Mouse (Mus musculus): ENCODE measurements at regions not wholly inside any gene's neighbourhood (a gene's known extent, or its start where the extent isn't known, plus 50 kb on each side); places are given as distances from the start of the nearest gene placed in this dataset.

DNA sequence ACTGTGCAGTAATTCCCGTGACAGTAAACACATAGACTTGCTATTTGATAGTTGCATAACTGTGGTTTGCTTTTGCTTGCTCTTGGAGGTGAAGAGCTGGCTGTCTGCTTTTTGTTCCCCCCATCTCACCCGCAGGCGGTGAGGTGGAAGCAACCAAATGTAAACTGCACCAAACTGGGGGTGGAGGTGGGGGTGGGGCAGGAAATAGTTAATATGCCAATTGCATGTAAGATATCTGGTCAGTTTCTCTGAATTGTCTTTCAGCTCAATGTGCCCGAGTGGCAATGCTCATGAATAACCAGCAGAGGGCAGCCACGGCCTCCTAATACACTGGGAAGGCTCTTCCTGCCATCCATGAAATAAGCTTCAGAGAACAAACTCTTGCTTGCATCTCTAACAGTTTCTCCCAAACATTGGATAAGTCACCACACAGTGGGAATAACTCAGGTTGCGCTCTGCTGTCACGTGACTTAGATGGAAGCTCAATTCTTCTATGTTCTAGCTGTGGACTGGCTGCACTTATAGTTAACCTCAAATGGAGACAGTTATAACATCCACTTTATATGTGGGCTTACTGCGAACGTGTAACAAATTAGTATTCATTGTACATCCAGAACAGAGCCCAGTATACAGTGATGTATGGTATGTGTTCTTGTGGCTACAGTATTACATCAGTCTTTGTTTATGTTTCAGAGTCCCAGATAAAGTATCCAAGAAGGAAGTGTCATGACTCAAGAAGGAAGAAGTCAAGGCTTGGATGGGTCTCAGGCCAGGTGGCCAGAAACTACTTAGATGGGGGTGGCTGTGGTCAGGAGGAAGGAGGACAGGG lies 62.0 kb upstream of the Egflam start:
- peak; percentile 95 for ATAC-seq (ENCODE audit: low TSS enrichment)

DNA sequence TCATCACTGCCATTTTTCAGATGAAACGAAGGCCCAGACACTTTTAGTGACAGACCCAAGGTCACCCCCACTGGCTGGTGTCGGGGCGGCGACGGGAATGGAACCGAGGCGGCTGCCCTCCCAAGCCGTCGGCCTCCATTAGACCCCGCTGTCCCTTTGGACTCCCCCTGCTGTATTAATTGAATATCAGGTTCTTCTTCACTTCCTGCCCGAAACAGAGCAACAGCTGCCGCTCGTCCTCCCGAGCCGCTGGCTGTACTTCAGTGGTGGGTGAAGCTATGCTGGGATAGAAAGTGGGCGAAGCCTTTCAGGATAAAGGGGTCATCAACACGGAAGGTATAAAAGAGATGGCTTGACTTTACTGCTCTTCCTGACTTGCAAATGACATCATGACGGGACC lies 64.4 kb upstream of the Egflam start:
- no peak for ATAC-seq (ENCODE audit: low TSS enrichment)

DNA sequence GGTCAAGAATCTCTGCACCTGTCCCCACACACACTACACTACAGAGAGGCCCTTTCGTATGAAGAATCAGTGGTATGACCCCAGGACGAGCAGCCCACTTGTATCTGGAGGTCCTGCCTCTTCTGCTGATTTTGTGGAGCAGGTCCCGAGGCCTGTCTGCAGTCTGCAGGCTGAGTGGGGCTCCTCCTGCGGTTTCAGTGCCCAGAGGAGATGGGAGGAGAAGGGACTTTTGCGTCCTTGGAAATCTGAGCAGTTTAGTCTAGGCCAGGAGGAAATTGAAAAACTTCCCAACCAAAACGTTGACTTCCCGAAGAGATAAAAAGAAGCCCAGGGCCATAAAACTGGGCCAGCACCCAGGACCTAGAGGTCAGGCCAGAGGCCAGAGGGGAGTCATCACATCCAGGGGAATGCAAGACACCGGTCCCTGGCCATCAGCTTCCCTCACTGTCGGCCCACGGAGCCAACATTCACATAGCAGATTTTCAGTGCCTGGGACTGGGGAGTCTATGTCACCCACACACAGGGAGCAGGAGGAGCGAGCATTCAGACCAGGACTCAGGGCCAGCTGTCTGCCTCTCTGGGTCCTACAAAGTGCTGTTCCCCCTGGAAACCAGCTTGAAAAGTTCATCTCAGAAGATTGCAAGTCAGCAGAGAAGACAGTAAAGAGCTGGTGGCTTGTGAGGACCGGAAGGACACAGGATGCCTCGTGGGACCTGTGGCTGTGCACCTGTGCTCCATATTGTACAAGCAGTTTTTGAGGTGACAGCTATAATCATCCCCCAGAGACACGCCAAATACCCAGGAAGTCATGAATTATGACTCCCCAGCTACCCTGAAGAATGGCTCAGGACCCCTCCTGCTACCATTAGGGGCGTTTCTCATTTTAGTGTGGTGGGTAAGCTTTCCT lies 65.5 kb upstream of the Egflam start:
- ATAC-seq (ENCODE audit: low TSS enrichment), result no peak

DNA sequence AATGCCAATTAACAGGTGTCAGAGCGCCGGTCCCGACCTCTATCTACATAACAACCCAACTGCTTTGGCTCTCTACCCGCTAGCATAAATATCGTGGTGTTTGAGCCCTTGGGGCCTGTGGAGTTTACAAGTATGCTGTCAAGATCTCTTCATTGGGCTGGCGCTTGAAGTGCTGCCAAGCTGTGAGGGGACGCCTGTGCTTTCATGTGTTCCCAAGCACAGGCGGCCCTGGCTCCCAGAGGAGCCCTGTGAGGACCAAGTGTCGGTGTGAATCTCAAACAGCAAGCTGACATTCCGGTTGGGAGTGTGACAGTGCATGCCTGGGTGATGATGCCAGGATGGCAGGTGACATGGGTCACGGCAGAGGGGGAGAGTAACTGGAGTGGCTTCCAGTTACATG lies 82.0 kb upstream of the Egflam start:
- ATAC-seq (ENCODE audit: low TSS enrichment), result no peak

DNA sequence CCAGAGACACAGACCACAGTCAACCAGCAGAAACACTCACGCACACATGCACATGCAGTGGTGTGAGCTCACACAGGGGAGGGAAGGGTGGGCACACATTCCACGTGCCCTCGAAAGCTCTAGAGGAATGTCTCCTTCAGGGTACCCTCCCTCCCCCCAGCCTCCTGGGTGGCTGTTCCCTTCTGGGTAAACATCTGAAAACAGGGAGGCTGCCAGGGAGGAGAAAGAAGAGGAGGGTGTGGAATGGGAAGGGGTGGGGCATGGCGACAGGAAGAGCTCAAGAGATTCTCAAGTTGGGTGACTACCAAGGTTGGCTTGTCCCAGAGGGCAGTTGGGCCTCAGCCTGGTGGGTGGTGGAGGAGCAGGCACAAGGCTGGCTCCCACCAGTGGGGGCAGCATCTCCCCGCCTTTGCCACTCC lies 82.6 kb upstream of the Egflam start:
- ATAC-seq (ENCODE audit: low TSS enrichment), result no peak

DNA sequence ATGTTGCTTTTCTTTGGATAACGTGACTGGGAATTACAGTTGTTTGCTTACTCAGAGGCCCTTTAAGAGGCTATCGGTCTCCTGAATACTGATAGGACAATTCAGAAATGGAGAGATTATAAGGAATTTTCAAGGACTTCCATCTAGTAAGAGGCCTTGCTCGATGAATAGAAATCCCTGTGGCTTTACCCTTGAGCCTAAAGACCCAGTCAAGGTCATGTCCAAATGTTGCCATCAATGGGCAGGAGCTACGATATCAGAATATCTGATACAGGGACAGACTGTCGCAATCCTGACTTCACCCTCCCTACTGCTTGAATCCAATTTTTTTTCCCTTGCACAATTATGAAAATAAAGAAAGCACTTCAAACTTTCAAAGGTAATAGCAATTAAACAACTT lies 85.5 kb upstream of the Egflam start:
- no peak for ATAC-seq (ENCODE audit: low TSS enrichment)

DNA sequence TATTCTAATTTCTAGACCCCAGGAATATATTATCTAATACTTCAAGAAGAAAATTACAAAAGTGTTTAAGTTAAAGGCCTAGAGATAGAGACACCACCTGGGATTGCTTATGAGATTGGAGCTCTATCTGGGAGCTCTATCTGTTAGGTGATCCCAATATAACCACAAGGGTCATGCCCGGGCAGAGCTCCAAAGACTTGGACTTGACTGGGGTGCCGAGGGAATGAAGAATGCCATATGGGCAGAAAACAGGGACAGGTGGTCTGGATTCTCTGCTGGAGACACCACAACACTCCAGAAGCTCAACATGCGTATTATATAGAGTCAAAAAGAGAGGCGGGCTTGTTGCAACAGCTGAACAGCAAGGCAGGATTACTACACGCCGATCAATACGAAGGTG lies 92.9 kb upstream of the Egflam start:
- ATAC-seq (ENCODE audit: low TSS enrichment), result no peak

DNA sequence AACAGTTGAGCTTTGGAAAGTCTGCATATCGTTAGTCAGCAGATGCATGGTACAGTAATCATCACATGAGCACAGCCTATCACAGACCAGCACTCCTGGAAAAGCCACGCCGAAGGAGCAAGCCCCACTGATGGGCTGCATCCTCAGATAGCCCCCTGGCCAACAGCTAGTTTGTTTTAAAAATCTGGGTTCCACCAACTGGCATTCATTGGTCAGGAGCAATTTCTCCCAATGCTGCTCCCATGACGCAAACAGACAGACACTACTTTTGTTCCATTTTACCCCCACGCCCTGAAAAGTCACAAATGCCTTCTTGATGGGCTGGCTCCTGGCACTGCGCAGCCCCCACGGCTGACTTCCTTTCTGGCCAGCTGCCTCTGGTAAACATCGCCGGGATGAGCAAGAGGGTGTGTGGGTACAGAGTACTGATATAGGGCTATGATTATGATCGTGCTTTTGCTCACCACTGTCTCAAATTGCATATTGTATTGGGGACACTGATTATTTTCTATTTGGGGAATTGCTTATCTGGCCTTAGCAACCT lies 95.0 kb upstream of the Egflam start:
- ATAC-seq (ENCODE audit: low TSS enrichment), result no peak

DNA sequence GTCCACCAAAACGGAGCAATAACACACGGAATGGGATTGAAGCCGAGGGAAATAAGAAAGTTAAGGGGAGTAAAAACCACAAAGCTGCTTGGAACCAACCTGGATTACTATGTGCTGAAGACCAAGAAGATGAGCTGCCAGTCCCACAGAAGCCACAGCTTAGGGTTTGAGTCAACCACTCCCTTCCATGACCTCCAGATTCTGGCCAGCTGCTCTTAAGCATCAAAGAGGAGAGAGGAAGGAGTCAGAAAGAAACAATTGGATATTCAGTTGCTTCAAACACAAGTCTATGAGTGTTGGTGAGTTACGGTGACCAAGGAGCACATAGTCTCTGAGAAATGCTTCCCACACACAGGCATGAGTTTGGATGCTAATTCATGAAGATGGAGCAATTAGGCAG lies 99.7 kb upstream of the Egflam start:
- no peak for ATAC-seq (ENCODE audit: low TSS enrichment)

DNA sequence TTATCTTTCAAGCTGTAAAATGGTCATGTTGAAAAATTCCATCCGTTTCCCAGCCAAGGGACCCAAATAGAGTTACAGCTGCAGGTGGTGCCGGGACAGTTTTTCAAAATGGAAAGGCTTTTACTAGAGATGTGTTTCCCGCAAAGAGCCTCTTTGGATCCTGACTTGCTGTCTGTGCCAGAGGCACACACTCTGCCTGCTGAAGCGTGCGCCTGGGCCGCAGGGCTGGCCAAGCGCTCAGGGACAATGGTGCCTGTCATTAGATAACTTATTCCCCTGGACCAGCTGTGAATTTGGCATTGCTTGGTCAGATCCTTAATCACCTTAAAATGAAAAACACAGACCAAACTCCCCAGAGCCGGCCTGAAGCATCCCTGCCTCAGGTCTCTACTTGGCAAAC lies 110.3 kb upstream of the Egflam start:
- no peak for ATAC-seq (ENCODE audit: low TSS enrichment)

- no peak for ATAC-seq (ENCODE audit: low TSS enrichment)
Measured at GRCm38 (mm10) chr15:7514743-7515273, 116.6 kb upstream of the Egflam start.

DNA sequence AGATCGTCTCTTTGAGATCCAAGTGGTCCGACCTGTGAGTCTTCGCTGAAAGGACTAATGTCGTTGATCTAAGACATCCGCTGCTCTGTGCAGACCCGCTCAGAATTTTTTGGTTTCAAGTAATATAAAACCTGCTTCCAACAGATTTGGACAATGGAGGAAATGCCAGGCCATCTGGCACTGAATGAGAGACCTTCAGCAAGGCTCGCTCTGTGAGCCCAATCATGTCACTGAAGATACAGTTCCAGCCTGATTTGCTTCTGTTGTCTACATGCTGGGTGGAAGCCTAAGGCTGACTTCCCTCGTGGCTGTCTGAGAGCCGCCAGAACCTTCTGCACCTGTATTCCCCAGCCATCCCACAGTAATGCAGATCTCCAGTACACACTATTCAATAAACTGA lies 123.4 kb upstream of the Egflam start:
- no peak for ATAC-seq (ENCODE audit: low TSS enrichment)

GRCm38 (mm10) chr15:7522902-7523786 lies 124.9 kb upstream of the Egflam start:
- no peak for ATAC-seq (ENCODE audit: low TSS enrichment)

GRCm38 (mm10) chr15:7530959-7531588 lies 132.9 kb upstream of the Egflam start:
- no peak for ATAC-seq (ENCODE audit: low TSS enrichment)

DNA sequence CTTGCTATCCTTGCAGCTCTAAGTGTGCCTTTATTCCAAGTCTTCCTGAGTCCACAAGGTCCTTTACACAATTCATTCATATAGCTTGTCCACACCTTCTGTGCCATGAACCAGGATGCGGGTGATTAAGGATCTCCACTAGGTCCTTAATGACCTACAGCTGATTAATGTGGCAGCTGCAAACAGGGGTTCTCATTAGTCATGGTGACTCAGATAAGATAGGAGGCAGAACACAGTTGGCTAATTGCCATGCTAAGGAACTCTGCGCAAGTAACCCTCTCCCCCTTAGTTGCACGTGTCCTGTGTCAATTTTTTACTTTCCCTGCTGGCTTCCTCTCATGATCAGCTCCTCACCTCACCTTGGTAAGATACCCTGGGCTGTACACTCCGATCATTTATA lies 139.7 kb upstream of the Egflam start:
- no peak for ATAC-seq (ENCODE audit: low TSS enrichment)

GRCm38 (mm10) chr15:7553190-7553895 lies 155.1 kb upstream of the Egflam start:
- ATAC-seq (ENCODE audit: low TSS enrichment), result no peak

DNA sequence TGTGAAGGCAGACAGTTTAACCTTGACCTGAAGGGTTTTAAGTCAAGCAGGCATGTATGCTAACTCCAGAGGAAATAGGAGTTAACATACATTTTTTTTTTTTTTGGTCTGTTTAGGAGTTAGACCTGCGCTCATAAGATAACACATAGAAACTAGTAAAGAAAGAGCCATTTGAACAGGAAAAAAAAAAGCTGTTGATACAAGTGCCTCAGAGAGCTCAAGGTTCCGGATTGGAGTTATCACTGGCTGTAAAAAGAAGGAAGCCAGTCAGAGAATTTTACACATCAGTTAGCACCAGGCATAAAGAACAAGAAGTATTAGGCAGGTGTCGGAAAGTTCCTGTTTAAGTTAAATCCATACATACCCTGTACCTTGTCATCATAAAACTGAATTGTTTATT lies 156.2 kb upstream of the Egflam start:
- ATAC-seq (ENCODE audit: low TSS enrichment), result no peak

GRCm38 (mm10) chr15:7563279-7563678 lies 165.1 kb upstream of the Egflam start:
- no peak for ATAC-seq (ENCODE audit: low TSS enrichment)

GRCm38 (mm10) chr15:7563726-7564125 lies 165.5 kb upstream of the Egflam start:
- no peak for ATAC-seq (ENCODE audit: low TSS enrichment)

- no peak for ATAC-seq (ENCODE audit: low TSS enrichment)
Measured at GRCm38 (mm10) chr15:7572221-7572620, 174.0 kb upstream of the Egflam start.

All from frontal cortex, adult (tissue).